Mouse (Mus musculus): ENCODE measurements around the gene Fgb. TPM values are rescaled to one million over a fixed set of nuclear protein-coding genes. Genes with fewer than 3 reads are reported as not detected.

Fgb gene
- total and polyA plus RNA-seq, 3 experiments = not detected

- no peaks in the 10 kb centered on the region for H3K36me3 ChIP-seq (replicated peaks in 1 of 2; ENCODE audit: control insufficient read depth in 1 of 2, insufficient read depth in 1 of 2, low read length in 1 of 2)
- DNase-seq (ENCODE audit: extremely low read depth) = peak; percentile 81
These were observed 50.7 kb downstream of the Fgb start for GRCm38 (mm10) chr3:82998772-82999463.

DNA sequence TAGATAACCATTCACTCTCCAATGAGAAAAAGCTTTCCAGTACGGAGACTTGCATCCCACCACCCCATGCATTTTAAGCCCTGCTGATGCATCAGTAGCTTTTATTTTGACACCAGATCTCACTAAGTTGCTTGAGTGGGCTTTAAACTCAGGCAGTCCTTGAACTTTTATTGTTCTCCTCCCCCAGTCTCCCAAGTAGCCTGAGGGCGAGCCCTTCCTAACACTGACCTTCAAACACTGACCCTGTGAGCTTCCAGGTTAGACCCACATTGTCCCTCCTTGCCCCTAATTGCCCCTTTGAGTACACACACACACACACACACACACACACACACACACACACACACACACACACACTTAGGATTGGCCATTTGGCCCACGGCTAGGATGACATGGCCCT is 53.0 kb downstream of the Fgb start:
- TF ChIP-seq POLR2AphosphoS2 (IDR thresholded peaks at IDR 0.05; ENCODE audit: low read depth, low read length) (no peak), CHD1 (IDR thresholded peaks at IDR 0.05; ENCODE audit: low read depth, low read length) (no peak), SIN3A (IDR thresholded peaks at IDR 0.05; ENCODE audit: low read length) (no peak), TBP (conservative IDR thresholded peaks at IDR 0.05; ENCODE audit: low read depth, low read length) (no peak), MXI1 (IDR thresholded peaks at IDR 0.05; ENCODE audit: low read depth, low read length) (no peak), CTCF (conservative IDR thresholded peaks at IDR 0.05 in 1 of 2, IDR thresholded peaks at IDR 0.05 in 1 of 2; ENCODE audit: low read depth in 2 of 2, low read length in 2 of 2) (no peak), KAT2A (IDR thresholded peaks at IDR 0.05; ENCODE audit: insufficient replicate concordance, low read length) (no peak), ETS1 (conservative IDR thresholded peaks at IDR 0.05; ENCODE audit: low read depth, low read length) (no peak), NELFE (IDR thresholded peaks at IDR 0.05; ENCODE audit: low read depth, low read length) (no peak), MAX (IDR thresholded peaks at IDR 0.05; ENCODE audit: low read length) (no peak), ZKSCAN1 (IDR thresholded peaks at IDR 0.05; ENCODE audit: borderline replicate concordance, low read depth, low read length) (no peak), NRF1 (IDR thresholded peaks at IDR 0.05; ENCODE audit: low read depth, low read length) (no peak), PAX5 (IDR thresholded peaks at IDR 0.05; ENCODE audit: low read length) (no peak), POLR2A (IDR thresholded peaks at IDR 0.05; ENCODE audit: low read depth, low read length) (no peak), BHLHE40 (IDR thresholded peaks at IDR 0.05; ENCODE audit: low read depth, low read length) (no peak)
- Histone ChIP-seq H3K36me3 (replicated peaks in 1 of 2; ENCODE audit: control insufficient read depth in 1 of 2, insufficient read depth in 1 of 2, low read length in 1 of 2) (no peaks in the 10 kb centered on the region), H3K27ac (ENCODE audit: insufficient read depth, low read depth) (no peak overlapping the region), H3K4me3 (replicated peaks in 1 of 3; ENCODE audit: low read depth in 2 of 3, low read length in 2 of 3, poor library complexity in 1 of 3) (no peak overlapping the region), H3K4me2 (ENCODE audit: insufficient read depth, low read depth, poor library complexity, severe bottlenecking) (no peak overlapping the region), H3K9me3 (replicated peaks; ENCODE audit: low read length) (no peaks in the 10 kb centered on the region), H3K79me2 (replicated peaks; ENCODE audit: control insufficient read depth, extremely low read depth, insufficient read depth, poor library complexity, severe bottlenecking) (no peaks in the 10 kb centered on the region), H3K4me1 (ENCODE audit: control insufficient read depth in 1 of 2, insufficient read depth in 2 of 2) (peaks cover 0 to 8% of the 10 kb centered on the region in 2 experiments; a peak in 1 of 4 replicates), H3K27me3 (replicated peaks) (no peaks in the 10 kb centered on the region), H3K9ac (ENCODE audit: insufficient read depth, low read depth) (no peak overlapping the region)
- DNase-seq (ENCODE audit: extremely low read depth) = no peak
- in situ Hi-C loops (cut with MboI; ENCODE audit: low pct_ligation_motif_present, low pct_unique_long_range_greater_than_20kb, low sequenced_read_pairs) = no loop called here
- dilution Hi-C loops (cut with MboI; ENCODE audit: extremely low pct_ligation_motif_present, extremely low pct_unique_long_range_greater_than_20kb, low sequenced_read_pairs) = no loop called here

More at GRCm38 (mm10) chr3:82998772-82999463, 50.7 kb downstream of the Fgb start:
- in situ Hi-C loops (cut with MboI; ENCODE audit: low pct_ligation_motif_present, low pct_unique_long_range_greater_than_20kb, low sequenced_read_pairs) = no loop called here
- TF ChIP-seq BHLHE40 (IDR thresholded peaks at IDR 0.05; ENCODE audit: low read depth, low read length) (no peak), SMC3 (IDR thresholded peaks at IDR 0.05; ENCODE audit: low read depth, low read length) (peak; percentile 79), NELFE (IDR thresholded peaks at IDR 0.05; ENCODE audit: low read depth, low read length) (no peak), CTCF (conservative IDR thresholded peaks at IDR 0.05 in 1 of 2, IDR thresholded peaks at IDR 0.05 in 1 of 2; ENCODE audit: low read depth in 2 of 2, low read length in 2 of 2) (peak; percentile 9 to 86; a peak in 2 of 4 replicates), TCF12 (IDR thresholded peaks at IDR 0.05; ENCODE audit: low read depth, low read length) (no peak), ZMIZ1 (IDR thresholded peaks at IDR 0.05; ENCODE audit: low read depth, low read length) (no peak), POLR2A (IDR thresholded peaks at IDR 0.05; ENCODE audit: low read depth, low read length) (no peak), NRF1 (IDR thresholded peaks at IDR 0.05; ENCODE audit: low read depth, low read length) (no peak), MEF2A (IDR thresholded peaks at IDR 0.05; ENCODE audit: borderline replicate concordance, low read depth, low read length) (no peak), MYC (IDR thresholded peaks at IDR 0.05; ENCODE audit: low read depth, low read length) (0 out of 2 replicates have a peak, but pooled peaks have one; percentile 17), RAD21 (IDR thresholded peaks at IDR 0.05; ENCODE audit: low read depth, low read length) (peak; percentile 89), CHD1 (IDR thresholded peaks at IDR 0.05; ENCODE audit: low read depth, low read length) (no peak)
- Histone ChIP-seq H3K27me3 (replicated peaks) (no peaks in the 10 kb centered on the region), H3K9ac (ENCODE audit: insufficient read depth, low read depth) (no peak overlapping the region), H3K27ac (ENCODE audit: insufficient read depth, low read depth) (no peak overlapping the region), H3K4me1 (ENCODE audit: control insufficient read depth in 1 of 2, insufficient read depth in 2 of 2) (no peaks in the 10 kb centered on the region), H3K79me2 (replicated peaks; ENCODE audit: control insufficient read depth, extremely low read depth, insufficient read depth, poor library complexity, severe bottlenecking) (no peaks in the 10 kb centered on the region), H3K9me3 (replicated peaks; ENCODE audit: low read length) (no peaks in the 10 kb centered on the region), H3K4me2 (ENCODE audit: insufficient read depth, low read depth, poor library complexity, severe bottlenecking) (no peak overlapping the region), H3K4me3 (replicated peaks in 1 of 3; ENCODE audit: low read depth in 2 of 3, low read length in 2 of 3, poor library complexity in 1 of 3) (no peak overlapping the region)
- dilution Hi-C loops (cut with MboI; ENCODE audit: extremely low pct_ligation_motif_present, extremely low pct_unique_long_range_greater_than_20kb, low sequenced_read_pairs) = no loop called here
